Mouse (Mus musculus) frontal cortex, postnatal 14 days (tissue): ENCODE measurements at regions not wholly inside any gene's neighbourhood (a gene's known extent, or its start where the extent isn't known, plus 50 kb on each side); places are given as distances from the start of the nearest gene placed in this dataset.
A peak's percentile ranks its signal among the peaks of the same experiment; 100 is the strongest.

Experiments used
- DNase-seq, 2 experiments: peaks; one replicate each; pipeline ENCODE4 v3.0.0; 2022; ENCODE audit warnings: low spot score in 2 of 2

- no peak for DNase-seq
These were observed 271.5 kb upstream of the Slc24a2 start for GRCm38 (mm10) chr4:87501791-87502190.

DNA sequence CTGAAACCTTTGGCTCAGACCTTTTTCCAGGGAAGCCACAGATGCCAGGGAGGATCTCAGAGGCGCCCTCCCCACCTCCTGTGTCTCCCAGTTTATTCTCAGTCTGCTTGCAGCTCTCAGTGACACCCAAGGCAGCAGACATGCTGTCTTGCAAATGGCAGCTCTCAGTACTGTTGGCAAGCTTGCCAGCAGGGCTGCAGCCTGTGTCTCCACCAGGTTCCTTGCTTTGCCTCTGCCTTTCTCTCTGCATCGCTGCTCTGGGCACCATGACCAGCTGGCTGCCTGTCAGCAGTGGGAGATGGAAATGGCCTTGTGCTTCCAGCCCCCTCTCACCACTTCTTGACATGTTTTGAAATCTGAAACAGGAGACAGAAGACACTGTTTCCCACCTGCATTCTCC lies 270.2 kb upstream of the Slc24a2 start:
- no peak for DNase-seq

DNA sequence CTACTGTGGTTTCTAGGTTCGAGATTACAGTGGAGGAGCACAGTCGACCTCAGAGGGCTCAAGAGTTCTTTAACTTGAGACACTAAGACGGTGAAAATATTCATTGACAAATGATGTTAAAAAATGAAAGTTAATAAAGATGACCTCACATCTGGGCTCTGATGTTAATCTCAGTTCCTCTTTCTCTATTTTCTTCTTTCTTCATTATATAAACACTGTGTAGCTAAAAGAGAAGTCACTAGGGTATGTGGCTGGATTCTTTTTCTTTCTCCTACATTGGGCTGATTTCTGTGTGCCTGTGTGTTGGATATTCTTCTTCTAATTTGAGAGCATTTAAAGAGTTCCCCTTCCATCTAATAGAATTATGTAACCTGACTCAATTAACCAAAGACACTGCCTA lies 257.5 kb upstream of the Slc24a2 start:
- DNase-seq, result no peak

- no peak for DNase-seq
These were observed 245.3 kb upstream of the Slc24a2 start for GRCm38 (mm10) chr4:87475537-87475936.

DNA sequence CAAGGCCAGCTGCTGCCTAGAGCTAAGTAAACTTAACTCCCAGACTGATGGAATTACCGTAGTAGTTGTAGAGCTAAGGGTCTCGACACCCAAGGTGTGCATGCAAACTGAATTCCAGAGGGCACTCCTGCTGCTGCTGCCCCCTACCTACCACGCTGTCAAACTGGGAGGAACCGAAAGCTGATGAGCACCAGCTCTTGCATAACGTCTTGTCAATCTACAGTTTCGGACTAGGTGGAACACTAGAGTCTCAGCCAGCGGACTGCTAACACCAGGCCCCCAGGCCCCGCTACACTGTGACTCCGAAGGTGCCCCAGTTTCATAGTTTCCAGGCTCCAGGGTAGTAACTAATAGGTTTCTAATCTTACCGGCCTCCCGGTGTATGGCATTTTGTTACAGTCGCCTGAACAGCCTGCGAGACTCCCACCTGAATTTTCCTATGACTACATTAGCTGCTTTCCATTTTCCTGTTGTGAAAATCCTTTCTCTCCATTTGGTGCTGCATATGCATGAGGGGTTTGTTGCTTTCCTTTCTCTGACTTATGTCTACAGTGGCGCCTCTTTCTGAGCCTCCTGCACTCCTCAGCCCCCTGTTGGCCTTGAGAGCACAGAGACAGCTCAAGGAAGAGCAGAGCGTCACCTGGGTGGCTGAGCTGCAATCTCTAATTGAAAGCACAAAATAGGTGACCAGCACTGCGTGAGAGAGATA lies 243.2 kb upstream of the Slc24a2 start:
- DNase-seq, result no peak

GRCm38 (mm10) chr4:87472787-87473186 lies 242.5 kb upstream of the Slc24a2 start:
- no peak for DNase-seq

- no peak for DNase-seq
These were observed 241.1 kb upstream of the Slc24a2 start for GRCm38 (mm10) chr4:87471385-87471784.

GRCm38 (mm10) chr4:87467600-87467999 lies 237.3 kb upstream of the Slc24a2 start:
- DNase-seq, result no peak

GRCm38 (mm10) chr4:87467018-87467417 lies 236.7 kb upstream of the Slc24a2 start:
- no peak for DNase-seq

GRCm38 (mm10) chr4:87461181-87461912 lies 231.1 kb upstream of the Slc24a2 start:
- peak in 1 of 2 experiments; percentile 12 for DNase-seq

DNA sequence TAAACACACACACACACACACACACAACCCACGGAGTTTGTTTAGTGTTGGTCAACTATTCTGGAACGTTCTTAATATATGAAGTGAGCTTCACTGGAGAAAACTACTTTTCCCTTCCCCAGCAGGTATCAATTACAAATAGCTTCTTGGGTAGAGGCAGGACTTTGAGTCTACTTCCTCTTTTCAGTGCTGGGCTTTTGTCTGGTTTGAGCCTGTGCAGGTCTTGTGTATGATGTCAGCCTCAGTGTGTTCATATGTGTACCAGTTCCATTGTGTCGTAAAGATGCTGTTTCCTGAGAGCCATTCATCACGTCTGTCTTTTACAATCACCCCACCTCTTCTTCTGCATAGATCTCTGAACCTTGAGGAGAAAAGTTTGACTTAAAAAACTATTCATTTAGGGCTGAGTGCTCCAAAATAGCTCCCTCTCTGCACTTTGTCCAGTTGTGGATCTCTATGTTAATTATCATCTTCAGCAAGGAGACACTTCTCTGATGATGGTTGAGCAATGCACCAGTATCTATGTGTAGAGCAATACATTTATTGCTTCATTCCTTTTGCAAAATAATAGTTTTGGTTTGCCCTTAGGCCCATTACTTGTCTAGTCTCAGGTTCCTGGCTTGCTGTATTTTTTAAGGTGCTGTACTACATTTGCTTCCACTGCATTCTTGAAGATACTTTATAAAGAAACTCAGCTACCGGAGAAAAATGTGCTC lies 225.7 kb upstream of the Slc24a2 start:
- no peak for DNase-seq

DNA sequence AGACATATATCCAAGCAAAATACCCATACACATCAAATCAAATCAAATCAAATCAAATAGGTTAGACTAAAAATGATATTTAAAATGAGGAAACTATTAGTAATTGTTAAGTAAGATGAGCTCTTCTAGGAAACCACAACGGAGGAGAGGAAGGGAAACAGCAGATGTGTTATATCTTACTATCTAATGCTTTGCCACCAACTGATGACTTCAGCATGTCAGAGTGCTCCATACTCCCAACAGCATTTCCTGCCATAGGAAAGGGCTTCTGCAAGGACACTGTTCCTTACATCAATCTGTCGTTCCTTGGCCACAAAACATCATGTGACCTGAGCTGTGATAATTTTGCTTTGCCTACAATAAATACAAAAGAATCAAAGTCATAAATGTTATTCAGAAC lies 221.8 kb upstream of the Slc24a2 start:
- no peak for DNase-seq

DNA sequence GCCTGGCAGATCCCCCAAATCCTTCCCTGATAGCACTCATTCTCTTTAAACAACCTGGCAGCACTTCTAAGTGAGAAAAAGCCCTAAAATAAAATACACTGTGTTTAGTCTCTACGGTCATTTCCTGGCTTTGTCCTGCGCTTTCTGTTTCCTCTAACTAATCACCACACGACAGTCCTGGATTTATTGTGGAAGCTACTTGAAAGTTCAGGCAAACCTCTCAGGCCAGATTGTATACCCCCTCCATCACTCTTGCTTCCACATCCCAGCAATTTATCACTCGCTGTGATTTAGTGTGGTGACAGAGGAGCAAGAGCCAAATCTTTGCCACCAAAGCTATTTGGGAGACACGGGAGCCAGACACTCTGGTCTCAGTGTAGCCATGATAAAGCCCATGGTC lies 221.0 kb upstream of the Slc24a2 start:
- DNase-seq, result no peak

GRCm38 (mm10) chr4:87448338-87448737 lies 218.1 kb upstream of the Slc24a2 start:
- no peak for DNase-seq

DNA sequence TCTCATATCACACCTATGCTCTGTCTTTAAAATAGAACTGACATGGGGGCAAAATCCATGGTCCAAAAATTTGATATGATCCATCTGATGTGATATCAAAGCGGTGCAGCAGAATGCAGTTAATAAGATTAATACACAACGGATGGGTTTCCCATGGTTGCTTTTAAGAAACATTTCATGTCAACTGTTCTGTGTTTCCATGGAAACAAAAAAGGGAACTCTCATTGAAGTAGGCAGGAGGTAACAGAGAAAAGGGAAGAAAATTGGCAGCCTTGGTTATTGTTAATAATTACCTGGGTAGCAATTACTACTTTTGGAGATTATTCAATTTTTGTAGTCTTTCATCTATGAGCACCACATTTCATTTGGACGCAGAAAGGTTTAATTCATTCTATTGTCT lies 216.6 kb upstream of the Slc24a2 start:
- no peak for DNase-seq

DNA sequence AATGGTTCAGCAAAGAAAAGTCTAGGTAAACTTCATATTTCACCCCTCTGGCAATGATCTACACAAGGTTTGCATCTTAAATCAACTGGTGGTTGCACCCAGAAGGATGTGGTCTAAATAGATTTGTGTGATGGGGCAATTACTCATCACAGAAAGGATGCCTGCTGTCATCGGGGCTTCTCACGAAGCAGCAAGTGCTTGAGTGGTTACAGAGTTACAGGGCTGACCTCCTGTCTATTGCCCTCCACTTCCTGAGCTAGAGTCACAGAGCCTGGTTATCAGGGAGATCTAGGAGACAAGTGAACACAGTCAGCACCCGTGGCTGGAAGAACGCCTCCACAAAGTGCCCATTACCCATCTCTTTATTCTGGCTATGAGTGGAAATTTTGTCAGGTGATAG lies 203.9 kb upstream of the Slc24a2 start:
- DNase-seq, result no peak

DNA sequence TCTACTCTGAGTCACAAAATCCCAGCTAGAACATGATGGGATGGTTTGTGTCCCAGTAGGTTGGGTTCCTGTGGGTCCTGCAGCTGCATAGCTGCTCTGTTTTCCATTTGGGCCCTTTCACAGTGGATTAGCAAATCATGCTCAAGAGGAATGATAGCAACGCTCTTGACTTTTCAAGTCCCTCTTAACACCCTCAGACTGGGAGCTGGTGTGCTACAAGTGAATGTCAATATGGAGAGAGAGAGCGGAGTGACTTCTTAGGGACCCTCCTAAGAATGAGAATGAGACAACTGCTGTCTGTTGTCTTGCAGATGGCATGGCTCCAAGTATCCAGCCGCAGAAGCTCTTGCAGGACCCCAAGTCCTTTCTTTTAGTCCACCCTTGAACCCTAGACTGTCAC lies 198.1 kb upstream of the Slc24a2 start:
- DNase-seq, result no peak

DNA sequence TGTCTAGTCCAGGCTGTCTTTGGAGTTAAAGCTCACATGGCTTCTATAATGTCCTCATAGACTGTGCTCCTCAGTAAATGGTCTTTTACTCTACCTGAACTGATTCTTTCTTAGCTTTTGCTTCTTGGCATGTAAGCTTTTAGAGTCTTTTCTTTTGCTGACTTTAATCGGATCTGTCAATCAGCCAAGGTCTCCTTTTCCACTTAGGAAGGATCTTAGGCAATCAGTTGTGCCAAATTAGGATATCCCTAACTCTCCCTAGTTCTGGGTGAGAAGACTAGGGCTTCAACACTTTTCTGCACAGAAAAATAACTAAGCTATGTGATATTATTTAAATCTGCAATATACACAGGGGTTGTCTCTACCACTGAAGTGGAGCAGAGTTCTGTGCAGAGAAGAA lies 193.8 kb upstream of the Slc24a2 start:
- DNase-seq, result no peak

GRCm38 (mm10) chr4:87422588-87422987 lies 192.3 kb upstream of the Slc24a2 start:
- no peak for DNase-seq

- DNase-seq, result no peak
These were observed 173.1 kb upstream of the Slc24a2 start for GRCm38 (mm10) chr4:87403354-87403753.

GRCm38 (mm10) chr4:87402173-87402556 lies 171.9 kb upstream of the Slc24a2 start:
- DNase-seq, result no peak

- DNase-seq, result peak; percentile 13 to 26
These were observed 171.3 kb upstream of the Slc24a2 start for GRCm38 (mm10) chr4:87401316-87402172.
